Mouse (Mus musculus) CH12.LX (cell line): ENCODE measurements around the gene March6. TPM values are rescaled to one million over a fixed set of nuclear protein-coding genes. Genes with fewer than 3 reads are reported as not detected.

Experiments used
- DNase-seq: peaks from one replicate; pipeline ENCODE4 v3.0.0-alpha.2; 2013; ENCODE audit errors: extremely low read depth
- H3K27ac ChIP-seq: 2 replicates; pipeline ENCODE4 v1.5.1; 2012; ENCODE audit warnings: low read depth, mild to moderate bottlenecking, control low read depth, moderate library complexity; ENCODE audit not compliant: insufficient read depth
- H3K27me3 ChIP-seq: replicated peaks from 2 replicates; pipeline ENCODE3; 2012; ENCODE audit warnings: inconsistent platforms
- H3K36me3 ChIP-seq, 2 experiments: replicated peaks in 1 of 2; 2 replicates each; pipeline versions ENCODE3 to v1.6.1; 2012; ENCODE audit warnings: inconsistent platforms in 1 of 2, low read length in 1 of 2, mild to moderate bottlenecking in 1 of 2, mixed read lengths in 1 of 2, moderate library complexity in 1 of 2; ENCODE audit not compliant: control insufficient read depth in 1 of 2, insufficient read depth in 1 of 2
- H3K4me1 ChIP-seq, 2 experiments: 2 replicates each; pipeline ENCODE4 v1.6.1; 2012; ENCODE audit warnings: inconsistent platforms in 1 of 2, moderate library complexity in 1 of 2; ENCODE audit not compliant: insufficient read depth in 2 of 2, control insufficient read depth in 1 of 2
- H3K4me2 ChIP-seq: 2 replicates; pipeline ENCODE4 v1.6.1; 2012; ENCODE audit warnings: low read depth, mild to moderate bottlenecking, control low read depth; ENCODE audit not compliant: poor library complexity, insufficient read depth, severe bottlenecking
- H3K4me3 ChIP-seq, 3 experiments: fragments of 150-350 bp in 1 of 3; sonication (generic) in 1 of 3; replicated peaks in 1 of 3; 2 replicates each; pipeline versions ENCODE3 to v1.5.1; 2011 to 2012; ENCODE audit warnings: low read depth in 2 of 3, low read length in 2 of 3, mild to moderate bottlenecking in 2 of 3, moderate library complexity in 2 of 3, control low read depth in 1 of 3, improper control_type of control experiment in 1 of 3, inconsistent platforms in 1 of 3, mixed read lengths in 1 of 3; ENCODE audit not compliant: poor library complexity in 1 of 3
- H3K79me2 ChIP-seq: replicated peaks from 2 replicates; pipeline ENCODE4 v1.6.1; 2012; ENCODE audit warnings: mild to moderate bottlenecking, moderate library complexity; ENCODE audit not compliant: control insufficient read depth, poor library complexity, insufficient read depth, severe bottlenecking; ENCODE audit errors: extremely low read depth
- H3K9ac ChIP-seq: 2 replicates; pipeline ENCODE4 v1.6.1; 2012; ENCODE audit warnings: low read depth, mild to moderate bottlenecking, control low read depth, moderate library complexity; ENCODE audit not compliant: insufficient read depth
- H3K9me3 ChIP-seq: replicated peaks from 2 replicates; pipeline ENCODE3; 2012; ENCODE audit warnings: low read length, inconsistent platforms, mixed read lengths
- BHLHE40 ChIP-seq: IDR thresholded peaks from 2 replicates; pipeline ENCODE4 v1.6.1; 2011; ENCODE audit warnings: mild to moderate bottlenecking, low read depth, low read length, improper control_type of control experiment
- CHD1 ChIP-seq: IDR thresholded peaks from 2 replicates; pipeline ENCODE4 v1.6.1; 2012; ENCODE audit warnings: low read depth, low read length, improper control_type of control experiment, inconsistent platforms
- CHD2 ChIP-seq: IDR thresholded peaks from 2 replicates; pipeline ENCODE4 v1.6.1; 2011; ENCODE audit warnings: low read length, improper control_type of control experiment
- CTCF ChIP-seq, 2 experiments: IDR thresholded peaks in 1 of 2; conservative IDR thresholded peaks in 1 of 2; 2 replicates each; pipeline ENCODE4 v1.5.1; 2011 to 2012; ENCODE audit warnings: low read depth in 2 of 2, low read length in 2 of 2, improper control_type of control experiment in 1 of 2, inconsistent platforms in 1 of 2, mild to moderate bottlenecking in 1 of 2, moderate library complexity in 1 of 2
- ELF1 ChIP-seq: IDR thresholded peaks from 2 replicates; pipeline ENCODE4 v1.6.1; 2014; ENCODE audit warnings: low read depth, mild to moderate bottlenecking, inconsistent platforms, low read length, improper control_type of control experiment
- EP300 ChIP-seq: IDR thresholded peaks from 2 replicates; pipeline ENCODE4 v1.6.1; 2011; ENCODE audit warnings: low read length, improper control_type of control experiment
- GABPA ChIP-seq: IDR thresholded peaks from 2 replicates; pipeline ENCODE4 v1.6.1; 2012; ENCODE audit warnings: low read depth, low read length, improper control_type of control experiment, inconsistent platforms; ENCODE audit not compliant: insufficient replicate concordance
- HCFC1 ChIP-seq: IDR thresholded peaks from 2 replicates; pipeline ENCODE4 v1.6.1; 2012; ENCODE audit warnings: low read depth, mild to moderate bottlenecking, inconsistent platforms, low read length, improper control_type of control experiment
- IRF4 ChIP-seq: IDR thresholded peaks from 2 replicates; pipeline ENCODE4 v1.6.1; 2014; ENCODE audit warnings: low read depth, mild to moderate bottlenecking, inconsistent platforms, low read length, improper control_type of control experiment
- JUND ChIP-seq: conservative IDR thresholded peaks from 2 replicates; pipeline ENCODE4 v1.6.1; 2011; ENCODE audit warnings: low read depth, low read length, improper control_type of control experiment
- MAX ChIP-seq: IDR thresholded peaks from 2 replicates; pipeline ENCODE4 v1.6.1; 2011; ENCODE audit warnings: low read length, improper control_type of control experiment
- MAZ ChIP-seq: IDR thresholded peaks from 2 replicates; pipeline ENCODE4 v1.6.1; 2012; ENCODE audit warnings: low read depth, mild to moderate bottlenecking, inconsistent platforms, low read length, improper control_type of control experiment, moderate library complexity
- MEF2A ChIP-seq: IDR thresholded peaks from 2 replicates; pipeline ENCODE4 v1.6.1; 2014; ENCODE audit warnings: low read depth, mild to moderate bottlenecking, inconsistent platforms, low read length, improper control_type of control experiment, borderline replicate concordance
- MYC ChIP-seq: IDR thresholded peaks from 2 replicates; pipeline ENCODE4 v1.6.1; 2011; ENCODE audit warnings: low read depth, mild to moderate bottlenecking, improper control_type of control experiment, low read length
- NRF1 ChIP-seq: IDR thresholded peaks from 2 replicates; pipeline ENCODE4 v1.6.1; 2014; ENCODE audit warnings: low read depth, mild to moderate bottlenecking, inconsistent platforms, low read length, improper control_type of control experiment, moderate library complexity
- PAX5 ChIP-seq: IDR thresholded peaks from 2 replicates; pipeline ENCODE4 v1.6.1; 2012; ENCODE audit warnings: low read length, inconsistent platforms, mixed read lengths
- POLR2A ChIP-seq: IDR thresholded peaks from 2 replicates; pipeline ENCODE4 v1.6.1; 2011; ENCODE audit warnings: low read depth, mild to moderate bottlenecking, improper control_type of control experiment, low read length
- SIN3A ChIP-seq: IDR thresholded peaks from 2 replicates; pipeline ENCODE4 v1.6.1; 2012; ENCODE audit warnings: low read length, improper control_type of control experiment, inconsistent platforms
- TCF12 ChIP-seq: IDR thresholded peaks from 2 replicates; pipeline ENCODE4 v1.6.1; 2014; ENCODE audit warnings: low read depth, mild to moderate bottlenecking, inconsistent platforms, low read length, improper control_type of control experiment
- UBTF ChIP-seq: IDR thresholded peaks from 2 replicates; pipeline ENCODE4 v1.6.1; 2012; ENCODE audit warnings: low read depth, mild to moderate bottlenecking, inconsistent platforms, low read length, improper control_type of control experiment, moderate library complexity
- USF1 ChIP-seq: IDR thresholded peaks from 2 replicates; pipeline ENCODE4 v1.6.1; 2014; ENCODE audit warnings: low read depth, mild to moderate bottlenecking, inconsistent platforms, low read length, improper control_type of control experiment
- USF2 ChIP-seq: conservative IDR thresholded peaks from 2 replicates; pipeline ENCODE4 v1.6.1; 2011; ENCODE audit warnings: low read depth, low read length, improper control_type of control experiment
- ZC3H11A ChIP-seq: IDR thresholded peaks from 2 replicates; pipeline ENCODE4 v1.6.1; 2012; ENCODE audit warnings: low read depth, mild to moderate bottlenecking, inconsistent platforms, low read length, improper control_type of control experiment
- ZMIZ1 ChIP-seq: IDR thresholded peaks from 2 replicates; pipeline ENCODE4 v1.6.1; 2012; ENCODE audit warnings: low read depth, mild to moderate bottlenecking, inconsistent platforms, low read length, improper control_type of control experiment
- ZNF384 ChIP-seq: IDR thresholded peaks from 2 replicates; pipeline ENCODE4 v1.6.1; 2012; ENCODE audit warnings: low read depth, low read length, improper control_type of control experiment, inconsistent platforms
- dilution Hi-C: fragments of 300-500 bp; cut with MboI; formaldehyde crosslinking; loops from 2 replicates; pipeline ENCODE4 v1.14.3; 2020; ENCODE audit warnings: low sequenced_read_pairs; ENCODE audit not compliant: extremely low pct_unique_long_range_greater_than_20kb, extremely low pct_ligation_motif_present
- in situ Hi-C: fragments of 300-500 bp; cut with MboI; formaldehyde crosslinking; loops from 3 replicates; pipeline ENCODE4 v1.14.3; 2019; ENCODE audit warnings: low sequenced_read_pairs, low pct_ligation_motif_present, low pct_unique_long_range_greater_than_20kb, mixed read lengths
- polyA plus RNA-seq: library from polyadenylated mRNA; unstranded; fragments of >175 nt; gene quantifications from 2 replicates; pipeline ENCODE4 v1.2.1, GENCODE M21; 2012; ENCODE audit warnings: low read depth; ENCODE audit not compliant: insufficient read length
- total RNA-seq, 2 experiments: library from RNA; depleted of rRNA; stranded (reverse); fragments of 300-350 nt in 1 of 2; fragments of >200 nt in 1 of 2; gene quantifications; 2 replicates each; pipeline ENCODE4 v1.2.3; 2012 to 2014

The March6 gene
- total and polyA plus RNA-seq, 3 experiments, result 18.3 to 41.4 (median 29.1) TPM

DNA sequence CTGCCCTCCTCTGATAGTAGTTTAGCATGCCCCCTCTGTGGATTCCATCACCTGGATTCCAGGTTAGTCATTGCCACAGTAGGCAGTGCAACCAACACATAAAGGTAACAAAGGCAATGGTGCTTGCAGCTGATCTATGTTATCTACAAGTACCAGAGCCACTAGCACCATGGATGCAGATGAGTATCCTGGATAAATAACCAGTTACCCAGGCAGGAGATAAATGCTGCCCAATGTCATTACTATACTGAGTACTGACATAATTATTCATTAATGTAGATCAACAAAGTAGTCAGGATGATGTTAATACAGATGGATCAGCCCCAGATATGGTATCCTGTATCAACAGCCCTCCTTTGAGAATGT lies 19.5 kb downstream of the March6 start:
- H3K27ac ChIP-seq, result no peak overlapping the region
- no peak overlapping the region for H3K4me3 ChIP-seq
- H3K4me2 ChIP-seq, result no peak overlapping the region
- no peak for DNase-seq
- H3K79me2 ChIP-seq, result peaks cover 37% of the 10 kb centered on the region
- no peaks in the 10 kb centered on the region for H3K9me3 ChIP-seq
- TF ChIP-seq MAX, result no peak
- TF ChIP-seq POLR2A, result no peak
- no peak for TF ChIP-seq CHD1
- TF ChIP-seq BHLHE40, result no peak
- no peak for TF ChIP-seq HCFC1
- no peak for TF ChIP-seq MAZ
- TF ChIP-seq USF2, result no peak
- TF ChIP-seq TCF12, result no peak
- TF ChIP-seq ZNF384, result no peak
- no peak for TF ChIP-seq JUND
- TF ChIP-seq NRF1, result no peak
- no peak for TF ChIP-seq UBTF
- no peak for TF ChIP-seq ZMIZ1
- TF ChIP-seq USF1, result no peak
- TF ChIP-seq SIN3A, result no peak
- TF ChIP-seq GABPA, result no peak
- TF ChIP-seq ZC3H11A, result no peak
- TF ChIP-seq MEF2A, result no peak
- TF ChIP-seq CHD2, result no peak
- peaks cover 0 to 6% of the 10 kb centered on the region in 2 experiments for H3K36me3 ChIP-seq
- in situ Hi-C loops (loop anchor here (5.0 kb wide), 1 partner anchor 76 kb away; no protein-coding TSS in a partner anchor), dilution Hi-C loops (no loop called here)
- no peak overlapping the region for H3K9ac ChIP-seq
- H3K4me1 ChIP-seq, result peaks cover 8 to 57% of the 10 kb centered on the region in 2 experiments
- no peaks in the 10 kb centered on the region for H3K27me3 ChIP-seq

DNA sequence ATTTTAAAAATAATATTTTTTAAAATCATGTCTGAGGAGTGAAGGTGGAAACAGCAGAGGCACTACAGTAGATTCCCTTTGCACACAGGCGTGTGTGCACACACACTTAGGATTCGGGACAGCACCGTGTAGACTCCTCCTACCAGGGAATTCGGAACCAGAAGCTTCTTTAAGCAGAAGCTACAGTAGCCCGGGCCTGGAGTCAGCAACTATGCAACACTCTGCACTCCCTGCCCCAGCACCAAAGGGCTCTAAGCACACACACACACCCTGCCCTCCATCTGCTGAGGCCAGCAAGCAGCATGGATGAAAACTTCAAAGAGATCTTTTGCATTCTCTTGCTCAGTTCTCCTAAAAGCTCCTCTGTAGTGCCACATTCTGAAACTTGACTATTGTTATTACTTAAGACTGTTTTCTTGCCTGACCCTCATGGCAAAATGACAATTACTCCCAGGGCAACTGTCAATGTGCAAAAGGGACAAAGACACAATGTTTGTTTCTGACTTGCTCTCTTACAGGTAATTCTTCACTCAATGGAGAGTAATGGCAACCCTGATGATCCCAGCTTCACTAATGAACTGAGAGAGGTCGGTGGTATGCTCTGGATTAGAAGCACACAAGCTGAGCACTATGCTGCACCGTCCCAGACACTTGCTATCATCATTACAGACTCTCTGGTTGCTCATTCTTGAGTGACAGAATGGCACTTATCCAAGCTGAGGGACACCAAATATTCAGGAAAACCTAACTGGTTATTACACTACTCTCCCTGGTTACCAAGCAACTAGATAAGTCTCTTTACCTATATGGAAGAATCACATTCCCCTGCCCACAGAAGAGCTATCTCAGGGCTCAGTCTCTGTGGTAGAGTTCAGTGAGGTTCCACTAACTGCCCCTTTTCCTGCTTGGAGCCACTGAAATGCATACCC lies 20.1 kb downstream of the March6 start:
- no peak overlapping the region for H3K4me3 ChIP-seq
- in situ Hi-C loops (loop anchor here (5.0 kb wide), 1 partner anchor 77 kb away; no protein-coding TSS in a partner anchor), dilution Hi-C loops (no loop called here)
- peaks cover 37% of the 10 kb centered on the region for H3K79me2 ChIP-seq
- peaks cover 8 to 63% of the 10 kb centered on the region in 2 experiments for H3K4me1 ChIP-seq
- H3K9ac ChIP-seq, result 0 out of 2 replicates have a peak overlapping the region, but pooled peaks have one; percentile 35
- peak; percentile 52 for DNase-seq
- TF ChIP-seq ZC3H11A, result no peak
- peak; percentile 55; the same call in 1 of the 2 replicates for TF ChIP-seq IRF4
- TF ChIP-seq POLR2A, result no peak
- TF ChIP-seq GABPA, result no peak
- no peak for TF ChIP-seq ELF1
- peak; percentile 40; the same call in 1 of the 2 replicates for TF ChIP-seq MYC
- TF ChIP-seq PAX5, result no peak
- TF ChIP-seq SIN3A, result 0 out of 2 replicates have a peak, but pooled peaks have one; percentile 43
- no peak for TF ChIP-seq USF1
- TF ChIP-seq UBTF, result no peak
- 0 out of 2 replicates have a peak, but pooled peaks have one; percentile 43 for TF ChIP-seq EP300
- no peak for TF ChIP-seq CTCF (conservative IDR thresholded peaks at IDR 0.05 in 1 of 2, IDR thresholded peaks at IDR 0.05 in 1 of 2; ENCODE audit: low read depth in 2 of 2, low read length in 2 of 2)
- H3K9me3 ChIP-seq, result no peaks in the 10 kb centered on the region
- H3K36me3 ChIP-seq, result peaks cover 0 to 10% of the 10 kb centered on the region in 2 experiments
- H3K27ac ChIP-seq, result peak overlapping the region; percentile 17; the same call in 1 of the 2 replicates
- no peaks in the 10 kb centered on the region for H3K27me3 ChIP-seq
- peak overlapping the region; percentile 57 for H3K4me2 ChIP-seq
